Mouse (Mus musculus) neutrophil, adult 83 days (primary cell): ENCODE results near the gene Thrap3. TPM values are rescaled to one million over a fixed set of nuclear protein-coding genes. Genes with fewer than 3 reads are reported as not detected.

ENCODE experiments used
- total RNA-seq, 2 experiments: library from RNA; stranded (reverse); gene quantifications; one replicate each; pipeline ENCODE4 v1.2.4; 2023

Thrap3 gene
- 100 to 1,000 TPM; 223 to 234 TPM for total RNA-seq

DNA sequence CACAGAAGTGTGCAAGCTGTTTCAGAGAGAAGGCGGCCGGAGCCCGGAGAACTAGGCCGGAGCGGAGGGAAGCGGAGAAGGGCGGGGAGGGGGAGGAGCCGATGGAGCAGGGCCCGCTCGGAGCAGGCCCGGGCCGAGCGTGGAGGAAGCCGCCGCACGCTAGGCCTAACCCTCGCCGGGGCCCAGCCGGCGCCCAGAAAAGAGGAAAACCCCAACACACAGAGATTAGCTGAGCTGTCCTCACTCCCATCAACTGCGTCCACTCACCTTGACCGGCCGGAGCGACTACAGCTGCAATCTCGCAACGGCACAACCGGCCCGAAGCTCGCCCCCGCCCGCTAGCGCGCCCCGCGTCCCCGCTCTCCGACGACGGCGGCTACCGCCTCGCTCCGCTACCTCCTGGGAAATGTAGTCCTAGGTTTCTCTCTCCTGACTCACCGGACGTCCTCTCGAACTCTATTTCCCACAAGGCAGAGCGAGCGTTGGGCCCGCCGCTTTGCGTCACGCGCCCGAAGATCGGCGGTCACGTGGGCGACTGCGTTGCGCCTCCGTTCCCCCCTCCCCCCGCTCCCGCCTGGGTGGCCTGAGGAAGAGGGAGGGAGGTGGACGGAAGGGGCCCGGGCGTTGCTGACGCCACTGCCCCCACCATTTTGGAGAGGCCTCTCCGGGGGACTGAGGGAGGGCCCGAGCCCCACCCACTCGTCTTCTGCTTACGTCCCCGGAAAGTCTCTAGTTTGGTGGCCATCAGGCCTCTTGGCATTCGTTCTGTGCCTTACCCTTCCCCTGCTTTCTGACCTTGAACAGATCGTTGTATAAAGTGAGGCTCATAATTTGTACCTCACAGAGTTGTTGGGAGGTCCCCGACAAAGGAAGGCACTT is at the start of gene Thrap3:
Thrap3 (minus strand) TSS at position 458 of the 879 bp plus-strand sequence.

DNA sequence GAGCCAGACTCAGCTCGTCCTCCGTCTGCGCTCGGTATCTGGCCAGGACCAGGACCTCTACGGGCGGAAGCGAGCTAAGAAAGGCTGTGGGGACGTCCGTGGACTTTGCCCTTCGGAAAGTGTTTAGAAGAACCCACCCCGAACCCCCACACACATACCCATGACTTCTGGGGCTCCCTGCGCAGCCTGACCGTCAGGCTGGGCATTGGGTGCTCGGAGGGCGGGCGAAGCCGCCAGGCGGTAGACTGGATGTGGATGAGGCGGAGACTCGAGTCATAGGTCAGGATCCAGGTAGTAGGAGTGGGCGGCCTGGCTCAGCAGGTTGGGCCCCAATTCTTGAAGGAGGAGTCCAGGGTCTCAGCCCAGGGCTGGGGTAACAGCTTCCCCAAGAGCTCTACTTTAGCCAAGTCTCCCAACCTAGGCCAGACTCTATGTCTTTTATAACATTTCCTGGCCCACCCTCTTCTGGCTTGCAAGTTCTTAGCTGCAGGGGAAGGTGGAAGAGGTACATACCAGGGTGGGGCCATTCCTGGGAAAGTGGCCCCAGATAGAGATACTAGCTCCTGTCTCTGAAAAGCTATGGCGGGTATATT is 39.4 kb downstream of the Thrap3 start, which contains the start of gene Sh3d21:
Sh3d21 (minus strand) TSS at position 425 of the 593 bp plus-strand sequence.

DNA sequence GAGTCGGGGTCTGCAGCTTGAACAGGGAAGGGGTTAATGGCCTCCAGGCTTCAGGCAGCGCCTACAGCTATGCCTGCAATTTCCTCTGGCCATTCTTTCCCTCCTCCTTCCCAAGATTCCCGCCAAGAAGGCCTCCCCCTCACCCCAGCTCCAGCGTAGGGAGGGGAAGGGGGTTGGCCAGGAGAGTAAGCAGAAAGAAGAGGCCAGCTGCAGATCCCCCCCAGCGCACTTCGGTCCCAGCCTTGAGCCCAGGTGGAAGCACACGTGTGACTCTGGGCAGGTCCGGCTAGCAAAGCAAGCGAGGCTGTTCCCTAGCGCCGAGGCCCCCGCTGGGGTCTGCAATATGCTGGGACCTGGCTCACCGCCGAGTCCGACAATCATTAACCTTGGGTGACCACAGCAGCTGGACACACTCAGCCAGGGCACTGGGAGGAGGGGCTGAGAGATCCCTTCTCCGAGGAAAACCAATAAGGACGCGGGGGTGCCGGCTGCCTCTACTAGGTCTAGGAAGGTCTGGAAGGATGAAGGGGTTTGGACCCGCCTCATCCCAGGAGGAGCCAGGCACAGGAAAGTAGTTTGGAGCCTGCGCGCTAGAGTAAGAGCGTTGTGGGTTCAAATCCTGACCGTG is 54.9 kb downstream of the Thrap3 start, which contains the start of gene Eva1b:
Eva1b (plus strand) TSS at position 212 of the 628 bp plus-strand sequence.

Other genes with a start within 250 kb of the Thrap3 start
- gene Csf3r, start 178.2 kb downstream of the Thrap3 start, total RNA-seq = 1,000 to 10,000 TPM in 1 of 2 experiments, 100 to 1,000 TPM in 1; 994 to 1,173 TPM
- 10 to 100 TPM; 41.7 to 42.0 TPM for gene Mrps15, start 155.8 kb downstream of the Thrap3 start, total RNA-seq
- 10 to 100 TPM in 1 of 2 experiments, 1 to 10 TPM in 1; 7.3 to 11.1 TPM for gene Oscp1, start 144.2 kb downstream of the Thrap3 start, total RNA-seq
- gene Lsm10, start 106.1 kb downstream of the Thrap3 start, total RNA-seq = 10 to 100 TPM; 30.0 TPM
- gene Stk40, start 98.8 kb downstream of the Thrap3 start, total RNA-seq = 10 to 100 TPM; 59.0 to 63.9 TPM
- 1 to 10 TPM; 1.5 to 2.8 TPM for gene Eva1b, start 55.0 kb downstream of the Thrap3 start, total RNA-seq
- under 1 TPM; 0.20 to 0.46 TPM for gene Sh3d21, start 39.3 kb downstream of the Thrap3 start, total RNA-seq
- 100 to 1,000 TPM in 1 of 2 experiments, 10 to 100 TPM in 1; 93.0 to 105 TPM for gene Map7d1, start 53.6 kb upstream of the Thrap3 start, total RNA-seq
- 10 to 100 TPM; 31.3 to 33.9 TPM for gene Trappc3, start 59.6 kb upstream of the Thrap3 start, total RNA-seq
- not detected for gene Col8a2, start 84.0 kb upstream of the Thrap3 start, total RNA-seq
- 10 to 100 TPM; 12.8 to 14.2 TPM for gene Adprhl2, start 118.9 kb upstream of the Thrap3 start, total RNA-seq
- gene Tekt2, start 122.9 kb upstream of the Thrap3 start, total RNA-seq = not detected
- 10 to 100 TPM in 1 of 2 experiments, 1 to 10 TPM in 1; 6.1 to 12.7 TPM for gene Ago3, start 226.8 kb upstream of the Thrap3 start, total RNA-seq